16 mouse cellular contexts compared by ENCODE assay signal in genomic region chr8:33980999-33981398, GRCm38 (mm10).
DNase-seq lines count a peak whose midpoint lies in the region; ATAC-seq and TF ChIP-seq lines count a peak whose summit lies in the region.
"Had no signal": no experiment of that assay in that cellular context is flagged by ENCODE, and none has a peak within 500 bp of the region (broad histone marks: within the 10 kb centered on the region; RNA-seq: fewer than 3 reads in every experiment).

No protein-coding gene starts in this region.

- TF ChIP-seq CTCF in intestine, postnatal 0 days (IDR thresholded peaks at IDR 0.05; ENCODE audit: low read depth) = no peak

- no peak for DNase-seq in heart, adult 11 months
- DNase-seq in intestine, embryonic 14.5 days (ENCODE audit: low spot score) = no peak
- DNase-seq in cerebellum, postnatal 36 days = no peak
- no peak for DNase-seq in urinary bladder, postnatal 14 days (ENCODE audit: low spot score)
- DNase-seq: adrenal gland, adult 2 months; cerebellum, adult 11-12 months; gastrocnemius, postnatal 14 days had no signal

- H3K4me2 ChIP-seq in heart, embryonic 16.5 days (ENCODE audit: low read depth, low read length) = no peak overlapping the region
- no peak overlapping the region for H3K4me2 ChIP-seq in intestine, embryonic 14.5 days (ENCODE audit: low read length)
- H3K4me2 ChIP-seq in intestine, postnatal 0 days (replicated peaks; ENCODE audit: low read depth) = no peak overlapping the region
- H3K4me2 ChIP-seq in liver, embryonic 16.5 days (ENCODE audit: low read depth, low read length) = no peak overlapping the region
- H3K4me2 ChIP-seq: embryonic facial prominence, embryonic 13.5 days; hindbrain, embryonic 12.5 days had no signal

- no peak for ATAC-seq in heart, embryonic 16.5 days (replicated peaks; ENCODE audit: extremely low read depth, insufficient read depth, low FRiP score)
- peak; percentile 40; the same call in 1 of the 2 replicates for ATAC-seq in intestine, embryonic 14.5 days (replicated peaks; ENCODE audit: low FRiP score, low TSS enrichment, low read depth)
- peak; percentile 23 for ATAC-seq in intestine, postnatal 0 days
- ATAC-seq in liver, embryonic 16.5 days (ENCODE audit: low read depth) = peak; percentile 93
- ATAC-seq: lung, postnatal 0 days; midbrain, embryonic 16.5 days had no signal

- no peak overlapping the region; the same call in 1 of the 2 replicates for H3K9ac ChIP-seq in heart, embryonic 16.5 days (ENCODE audit: low read length)
- H3K9ac ChIP-seq in intestine, embryonic 14.5 days (ENCODE audit: low read length) = no peak overlapping the region
- H3K9ac ChIP-seq in intestine, postnatal 0 days (ENCODE audit: low read depth, low read length) = no peak overlapping the region
- no peak overlapping the region for H3K9ac ChIP-seq in liver, embryonic 16.5 days (ENCODE audit: low read depth, low read length)
- H3K9ac ChIP-seq: embryonic facial prominence, embryonic 13.5 days; hindbrain, embryonic 12.5 days had no signal

- no peaks in the 10 kb centered on the region for H3K36me3 ChIP-seq in heart, embryonic 16.5 days (ENCODE audit: control insufficient read depth, insufficient read depth)
- H3K36me3 ChIP-seq in intestine, embryonic 14.5 days (ENCODE audit: control insufficient read depth, insufficient read depth, low read length) = no peaks in the 10 kb centered on the region
- H3K36me3 ChIP-seq in intestine, postnatal 0 days (ENCODE audit: control insufficient read depth, insufficient read depth) = no peaks in the 10 kb centered on the region
- H3K36me3 ChIP-seq in liver, embryonic 16.5 days (ENCODE audit: control insufficient read depth, insufficient read depth) = no peaks in the 10 kb centered on the region
- H3K36me3 ChIP-seq: embryonic facial prominence, embryonic 13.5 days; G1E; hindbrain, embryonic 12.5 days had no signal

- H3K27me3 ChIP-seq in heart, embryonic 16.5 days (ENCODE audit: control insufficient read depth, insufficient read depth, low read length) = no peaks in the 10 kb centered on the region
- no peaks in the 10 kb centered on the region for H3K27me3 ChIP-seq in intestine, embryonic 14.5 days (replicated peaks; ENCODE audit: control insufficient read depth, insufficient read depth, low read length)
- no peaks in the 10 kb centered on the region for H3K27me3 ChIP-seq in intestine, postnatal 0 days (replicated peaks; ENCODE audit: control insufficient read depth, insufficient read depth, low read length)
- no peaks in the 10 kb centered on the region for H3K27me3 ChIP-seq in liver, embryonic 16.5 days (ENCODE audit: control insufficient read depth, insufficient read depth, low read depth, low read length)
- H3K27me3 ChIP-seq: embryonic facial prominence, embryonic 13.5 days; hindbrain, embryonic 12.5 days had no signal

- peak overlapping the region; percentile 69 for H3K27ac ChIP-seq in heart, embryonic 16.5 days (ENCODE audit: low read length)
- H3K27ac ChIP-seq in intestine, embryonic 14.5 days (ENCODE audit: low read depth) = no peak overlapping the region
- no peak overlapping the region for H3K27ac ChIP-seq in intestine, postnatal 0 days (ENCODE audit: low read depth, low read length)
- peak overlapping the region; percentile 76 for H3K27ac ChIP-seq in liver, embryonic 16.5 days (ENCODE audit: low read length)
- H3K27ac ChIP-seq: embryonic facial prominence, embryonic 13.5 days; hindbrain, embryonic 12.5 days had no signal

- peaks cover 24% of the 10 kb centered on the region for H3K4me1 ChIP-seq in heart, embryonic 16.5 days (ENCODE audit: control insufficient read depth, insufficient read depth, low read length)
- H3K4me1 ChIP-seq in intestine, embryonic 14.5 days (replicated peaks; ENCODE audit: control insufficient read depth, insufficient read depth, low read length) = peaks cover 10% of the 10 kb centered on the region
- H3K4me1 ChIP-seq in intestine, postnatal 0 days (replicated peaks; ENCODE audit: control insufficient read depth, insufficient read depth, low read length) = no peaks in the 10 kb centered on the region
- peaks cover 2% of the 10 kb centered on the region; the same call in 1 of the 2 replicates for H3K4me1 ChIP-seq in liver, embryonic 16.5 days (ENCODE audit: control insufficient read depth, low read depth, low read length)
- H3K4me1 ChIP-seq: megakaryocyte, embryonic 14.5 days had no signal

- H3K9me3 ChIP-seq in heart, embryonic 16.5 days (replicated peaks; ENCODE audit: control insufficient read depth, low read length) = no peaks in the 10 kb centered on the region
- no peaks in the 10 kb centered on the region for H3K9me3 ChIP-seq in intestine, embryonic 14.5 days (ENCODE audit: control insufficient read depth, low read length)
- H3K9me3 ChIP-seq in intestine, postnatal 0 days (ENCODE audit: control insufficient read depth) = no peaks in the 10 kb centered on the region
- no peaks in the 10 kb centered on the region for H3K9me3 ChIP-seq in liver, embryonic 16.5 days (replicated peaks; ENCODE audit: control insufficient read depth, low read length)
- H3K9me3 ChIP-seq: embryonic facial prominence, embryonic 13.5 days; G1E; hindbrain, embryonic 12.5 days; megakaryocyte, embryonic 14.5 days had no signal

- 43% methylated on average over 7 of the region's 7 CpGs for WGBS in heart, embryonic 16.5 days
- WGBS in intestine, embryonic 14.5 days = 32% methylated on average over 7 of the region's 7 CpGs
- 28% methylated on average over 7 of the region's 7 CpGs for WGBS in intestine, postnatal 0 days
- WGBS in liver, embryonic 16.5 days (ENCODE audit: insufficient replicate concordance) = 39% methylated on average over 7 of the region's 7 CpGs

- no peak overlapping the region for H3K4me3 ChIP-seq in heart, embryonic 16.5 days (ENCODE audit: low read length)
- H3K4me3 ChIP-seq in intestine, embryonic 14.5 days (ENCODE audit: low read depth, low read length) = no peak overlapping the region
- H3K4me3 ChIP-seq in intestine, postnatal 0 days (ENCODE audit: low read depth, low read length) = no peak overlapping the region
- H3K4me3 ChIP-seq in liver, embryonic 16.5 days (ENCODE audit: low read depth, low read length) = no peak overlapping the region
- H3K4me3 ChIP-seq: embryonic facial prominence, embryonic 13.5 days; hindbrain, embryonic 12.5 days; megakaryocyte, embryonic 14.5 days had no signal

Comparison
In these comparisons a context has a peak if more than half of its experiments do, and no peak if none do; other contexts are left out.
1. H3K27ac ChIP-seq: peak in heart, embryonic 16.5 days (single experiment) and liver, embryonic 16.5 days (single experiment); none in intestine, embryonic 14.5 days (single experiment) and intestine, postnatal 0 days (single experiment).